Mouse (Mus musculus): ENCODE data around the gene Zgpat.

DNA sequence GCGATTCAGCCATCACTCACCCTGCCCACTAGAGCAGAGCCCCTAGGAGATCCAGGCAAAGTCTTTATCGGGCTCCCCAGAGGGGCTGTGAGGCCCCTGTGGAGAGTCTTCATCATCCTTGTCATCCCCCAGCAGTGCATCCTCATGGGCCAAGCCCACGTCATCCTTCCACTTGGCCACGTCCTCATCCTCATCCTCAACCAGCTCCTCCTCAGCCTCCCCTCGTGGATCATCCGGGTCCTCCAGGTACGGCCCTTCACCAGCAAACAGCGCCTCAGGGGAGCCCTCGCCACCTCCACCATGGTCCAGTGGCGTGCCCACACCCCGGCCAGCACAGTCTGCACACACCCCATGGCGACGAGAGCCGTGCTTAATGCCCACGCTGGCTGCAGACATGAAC, 26.3 kb downstream of the Zgpat start:
- TF ChIP-seq CTCF (IDR thresholded peaks at IDR 0.05; ENCODE audit: control insufficient read depth, insufficient read depth, low read length) (no peak), POLR2A (IDR thresholded peaks at IDR 0.05; ENCODE audit: borderline replicate concordance, control insufficient read depth, low read depth, low read length) (no peak)

All from bone marrow, adult 2 months (tissue).